Mouse (Mus musculus) forebrain, embryonic 14.5 days (tissue): ENCODE measurements at regions not wholly inside any gene's neighbourhood (a gene's known extent, or its start where the extent isn't known, plus 50 kb on each side); places are given as distances from the start of the nearest gene placed in this dataset.

ENCODE experiments used
- ATAC-seq: fragments of 200-750 bp; cut with Nextera tagmentation; 2 replicates; pipeline ENCODE4 v1.8.0; 2017; ENCODE audit warnings: mild to moderate bottlenecking, moderate library complexity
- DNase-seq: peaks from one replicate; pipeline ENCODE4 v3.0.0-alpha.2; 2015; ENCODE audit warnings: low spot score
- H3K27ac ChIP-seq: fragments of 300-500 bp; sonication (generic); 2 replicates; pipeline ENCODE4 v1.5.1; 2014; ENCODE audit warnings: low read depth, mild to moderate bottlenecking, control low read depth, low read length, moderate library complexity
- H3K27me3 ChIP-seq: fragments of 300-500 bp; sonication (generic); replicated peaks from 2 replicates; pipeline ENCODE4 v1.6.1; 2014; ENCODE audit warnings: low read length, control low read depth, mixed read lengths; ENCODE audit not compliant: control insufficient read depth, insufficient read depth
- H3K36me3 ChIP-seq: fragments of 300-500 bp; sonication (generic); 2 replicates; pipeline ENCODE4 v1.6.1; 2014; ENCODE audit warnings: low read length, control low read depth; ENCODE audit not compliant: control insufficient read depth, insufficient read depth
- H3K4me1 ChIP-seq: fragments of 300-500 bp; sonication (generic); 2 replicates; pipeline ENCODE4 v1.6.1; 2014; ENCODE audit warnings: antibody characterized with exemption, low read length, control low read depth; ENCODE audit not compliant: control insufficient read depth, insufficient read depth
- H3K4me2 ChIP-seq: fragments of 300-500 bp; sonication (generic); 2 replicates; pipeline ENCODE4 v1.6.1; 2014; ENCODE audit warnings: mild to moderate bottlenecking, control low read depth, low read length
- H3K4me3 ChIP-seq: fragments of 300-500 bp; sonication (generic); 2 replicates; pipeline ENCODE4 v1.5.1; 2014; ENCODE audit warnings: low read depth, low read length, control low read depth
- H3K9ac ChIP-seq: fragments of 300-500 bp; sonication (generic); 2 replicates; pipeline ENCODE4 v1.6.1; 2014; ENCODE audit warnings: mild to moderate bottlenecking, low read length, control low read depth, moderate library complexity
- H3K9me3 ChIP-seq: fragments of 300-500 bp; sonication (generic); replicated peaks from 2 replicates; pipeline ENCODE4 v1.6.1; 2016; ENCODE audit warnings: low read length, control low read depth, mixed read lengths; ENCODE audit not compliant: control insufficient read depth
- WGBS: fragments of 180-500 bp; shearing (Covaris S2); extraction: QIAGEN DNeasy Blood & Tissue Kit; methylation state at CpG from one replicate; pipeline ENCODE4 v1.1.7; 2014; 5-methylcytosine and 5-hydroxymethylcytosine counted together

DNA sequence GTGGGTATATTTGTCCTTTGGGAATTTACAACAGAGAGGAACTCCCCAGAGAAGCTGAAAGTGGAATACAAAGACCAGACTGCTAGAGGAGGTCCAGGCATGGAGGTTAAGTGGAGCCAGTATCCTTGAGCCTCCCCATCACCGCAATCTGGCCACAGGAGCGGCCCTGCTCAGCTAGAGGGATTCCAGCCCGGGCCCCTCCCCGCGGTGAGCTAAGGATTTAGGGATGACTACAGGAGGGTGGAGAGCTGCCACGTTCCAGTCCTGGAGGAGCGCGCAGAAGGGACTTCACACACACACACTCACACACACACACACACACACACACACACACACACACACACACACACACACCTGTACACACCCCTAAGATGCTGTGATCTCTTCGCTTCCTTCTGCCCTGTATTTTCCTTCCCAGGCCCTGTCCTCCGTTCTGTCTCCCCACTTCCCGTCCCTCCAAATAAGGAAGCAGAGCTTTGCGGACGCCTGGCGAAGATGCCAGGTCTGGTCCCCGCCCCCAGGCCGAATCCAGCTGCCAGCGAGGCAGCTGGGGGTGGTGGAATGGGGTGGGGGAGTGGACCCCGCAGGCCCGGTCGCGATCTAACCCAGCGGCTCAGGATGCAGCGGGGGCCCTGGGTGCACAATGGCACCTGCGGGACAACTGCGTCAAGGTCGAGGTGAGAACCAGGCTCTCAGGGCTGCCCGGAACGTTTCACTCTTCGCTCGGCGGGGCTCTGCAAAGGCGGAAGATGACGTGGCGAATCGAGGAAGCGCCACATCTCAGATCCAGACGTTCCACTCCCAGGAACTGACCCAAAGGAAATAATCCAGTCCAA, 105.3 kb upstream of the Mgme1 start:
- Histone ChIP-seq H3K27me3 (no peaks in the 10 kb centered on the region), H3K9me3 (no peaks in the 10 kb centered on the region), H3K4me3 (peak overlapping the region; percentile 54), H3K27ac (peak overlapping the region; percentile 79), H3K36me3 (no peaks in the 10 kb centered on the region), H3K4me1 (no peaks in the 10 kb centered on the region; the same call in 1 of the 2 replicates), H3K9ac (peak overlapping the region; percentile 78), H3K4me2 (peak overlapping the region; percentile 88)
- DNase-seq, result peak; percentile 71
- WGBS, result under 1% methylated on average over 34 of the region's 37 CpGs
- peak; percentile 69 for ATAC-seq

DNA sequence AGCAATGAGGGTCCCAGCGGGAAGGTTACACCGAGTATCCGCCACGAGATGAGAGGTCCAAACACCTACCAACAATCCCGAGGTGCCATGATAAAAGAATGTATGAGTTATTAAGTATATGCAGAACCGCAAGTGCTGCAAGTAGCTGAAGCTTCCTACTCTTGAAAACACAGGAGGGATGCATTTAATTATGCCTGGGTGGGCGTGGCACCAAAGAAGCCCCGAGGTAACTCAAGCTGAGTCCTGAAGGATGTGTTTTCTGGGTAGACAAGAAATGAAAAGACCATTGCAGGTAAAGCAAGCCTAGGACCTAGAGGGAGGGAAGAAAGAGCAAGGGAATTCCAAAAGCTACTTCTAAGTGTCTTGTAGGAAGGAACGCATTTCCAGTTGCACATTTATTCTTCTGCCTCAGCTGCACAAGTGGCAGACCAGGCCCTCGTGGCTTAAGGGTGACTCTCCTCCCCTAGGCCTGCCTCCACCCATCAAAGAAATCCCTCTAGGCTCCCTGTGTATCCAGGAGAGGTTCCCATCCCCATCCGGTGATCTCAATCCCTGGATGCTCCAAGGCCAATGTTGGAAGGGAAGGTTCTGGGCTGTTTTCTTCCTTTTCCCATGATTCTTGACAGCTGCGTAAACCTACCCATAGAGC, 104.2 kb upstream of the Mgme1 start:
- Histone ChIP-seq H3K4me3 (peak overlapping the region; percentile 54), H3K36me3 (no peaks in the 10 kb centered on the region), H3K27ac (no peak overlapping the region; the same call in 1 of the 2 replicates), H3K9me3 (no peaks in the 10 kb centered on the region), H3K9ac (peak overlapping the region; percentile 78), H3K4me1 (no peaks in the 10 kb centered on the region; the same call in 1 of the 2 replicates), H3K4me2 (peak overlapping the region; percentile 88), H3K27me3 (no peaks in the 10 kb centered on the region)
- ATAC-seq (no peak), DNase-seq (no peak)
- WGBS, result 28% methylated on average over 12 of the region's 12 CpGs

DNA sequence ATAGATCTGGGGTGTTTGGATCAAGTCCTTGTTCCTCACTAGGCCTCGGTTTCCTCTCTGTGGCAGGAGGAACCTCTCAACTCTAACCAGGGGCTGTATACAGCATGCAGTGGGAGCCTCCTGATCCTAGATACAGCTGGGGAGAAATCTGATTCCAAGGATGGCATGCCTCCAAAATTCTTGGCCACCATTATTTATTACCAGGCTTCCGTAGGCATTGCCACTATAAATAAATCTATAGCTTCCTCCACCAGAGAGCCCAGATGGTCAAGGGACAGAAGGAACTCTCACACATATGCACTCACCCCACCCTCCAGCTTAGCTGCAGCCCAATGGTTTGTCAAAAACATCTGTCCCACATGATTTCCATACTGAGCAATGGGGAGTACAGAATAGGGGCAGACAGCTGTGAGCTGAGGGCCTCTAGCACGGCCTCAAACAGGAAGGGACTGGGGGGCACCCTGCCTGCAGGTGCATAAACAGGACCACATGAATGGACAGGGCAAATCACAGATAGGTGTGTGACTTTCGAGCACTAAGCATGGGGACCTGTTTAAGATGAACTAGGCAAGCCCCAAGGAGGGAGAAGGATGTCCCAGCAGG, 100.8 kb upstream of the Mgme1 start:
- Histone ChIP-seq H3K9ac (no peak overlapping the region), H3K27me3 (no peaks in the 10 kb centered on the region), H3K27ac (no peak overlapping the region), H3K9me3 (no peaks in the 10 kb centered on the region), H3K4me1 (no peaks in the 10 kb centered on the region; the same call in 1 of the 2 replicates), H3K36me3 (no peaks in the 10 kb centered on the region), H3K4me2 (no peak overlapping the region), H3K4me3 (no peak overlapping the region)
- 76% methylated on average over 4 of the region's 4 CpGs for WGBS
- DNase-seq (no peak), ATAC-seq (no peak)

DNA sequence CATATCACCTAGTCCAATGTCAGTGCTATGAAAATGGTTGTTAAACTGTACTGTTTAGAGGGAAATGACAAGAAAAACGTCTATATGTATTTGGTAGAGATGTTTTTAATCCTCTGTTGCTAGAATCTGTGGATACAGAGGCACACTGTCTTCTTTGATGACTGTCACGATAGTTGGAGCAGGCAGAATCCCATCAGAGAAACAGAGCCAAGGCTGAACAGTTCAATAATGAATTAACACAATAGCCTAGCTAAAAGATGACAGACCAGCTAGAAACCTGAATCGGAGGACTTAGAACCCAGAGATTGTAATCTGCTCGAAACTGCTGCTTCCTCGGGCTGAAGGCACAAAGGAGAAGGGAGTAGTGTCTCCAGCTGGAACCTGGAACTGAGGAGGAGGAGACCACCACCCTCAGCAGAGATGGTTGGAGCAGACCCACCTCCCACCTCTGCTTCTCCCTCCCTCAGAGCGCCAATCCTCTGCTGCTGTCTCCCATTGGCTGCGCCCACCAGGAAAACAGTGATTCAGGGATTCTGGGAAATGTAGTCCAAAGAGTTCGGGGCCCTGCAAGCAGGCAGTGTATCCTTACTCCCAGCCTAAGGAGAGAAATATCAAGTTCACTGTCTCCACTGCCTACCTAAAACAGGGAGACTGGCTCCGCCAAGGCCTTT, 98.2 kb upstream of the Mgme1 start:
- Histone ChIP-seq H3K4me1 (no peaks in the 10 kb centered on the region), H3K4me2 (peak overlapping the region; percentile 43), H3K9ac (peak overlapping the region; percentile 59), H3K9me3 (no peaks in the 10 kb centered on the region), H3K4me3 (peak overlapping the region; percentile 17), H3K36me3 (no peaks in the 10 kb centered on the region), H3K27me3 (no peaks in the 10 kb centered on the region), H3K27ac (peak overlapping the region; percentile 44; the same call in 1 of the 2 replicates)
- DNase-seq (peak; percentile 96), ATAC-seq (peak; percentile 100)
- 14% methylated on average over 9 of the region's 9 CpGs for WGBS

DNA sequence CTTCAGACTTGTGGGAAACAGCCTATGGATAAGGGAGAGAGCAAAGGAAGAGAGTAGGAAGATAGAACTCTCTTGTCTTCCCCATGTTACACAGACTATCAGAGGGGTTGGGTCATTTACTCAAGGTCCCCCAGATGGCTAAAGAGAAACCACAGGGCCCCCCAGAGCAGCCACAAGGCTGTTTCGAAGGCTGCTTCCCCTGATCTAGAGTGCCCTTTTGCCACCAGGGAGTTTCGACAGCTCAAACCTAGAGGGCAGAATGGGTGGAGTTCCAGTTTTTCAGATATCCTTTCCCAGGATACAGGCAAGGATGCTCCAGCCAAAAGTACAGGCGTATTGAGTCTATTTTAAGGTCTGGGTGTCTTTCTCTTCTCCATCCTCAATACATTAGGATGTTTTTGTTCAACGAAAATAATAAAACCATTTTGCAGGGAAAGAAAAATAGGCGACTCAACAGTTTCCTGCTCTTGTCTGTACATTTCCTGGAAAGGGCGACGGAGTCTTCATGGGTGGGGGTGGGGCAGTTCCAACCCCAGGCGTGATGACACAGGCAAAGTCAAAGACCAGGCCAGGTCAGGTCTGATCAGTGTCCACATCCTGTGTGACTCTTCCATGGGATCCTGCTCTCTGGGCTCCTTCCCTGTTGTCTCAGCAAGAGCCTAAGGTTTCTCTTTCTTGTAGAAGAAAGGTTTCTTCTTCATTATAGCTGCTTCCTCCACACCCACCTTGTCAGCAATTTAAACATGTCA, 96.9 kb upstream of the Mgme1 start:
- H3K27ac ChIP-seq, result no peak overlapping the region
- H3K4me1 ChIP-seq, result no peaks in the 10 kb centered on the region
- H3K9me3 ChIP-seq, result no peaks in the 10 kb centered on the region
- WGBS, result 85% methylated on average over 8 of the region's 8 CpGs
- no peak overlapping the region for H3K9ac ChIP-seq
- no peak overlapping the region for H3K4me2 ChIP-seq
- no peaks in the 10 kb centered on the region for H3K36me3 ChIP-seq
- no peaks in the 10 kb centered on the region for H3K27me3 ChIP-seq
- DNase-seq (no peak), ATAC-seq (no peak)
- no peak overlapping the region for H3K4me3 ChIP-seq

DNA sequence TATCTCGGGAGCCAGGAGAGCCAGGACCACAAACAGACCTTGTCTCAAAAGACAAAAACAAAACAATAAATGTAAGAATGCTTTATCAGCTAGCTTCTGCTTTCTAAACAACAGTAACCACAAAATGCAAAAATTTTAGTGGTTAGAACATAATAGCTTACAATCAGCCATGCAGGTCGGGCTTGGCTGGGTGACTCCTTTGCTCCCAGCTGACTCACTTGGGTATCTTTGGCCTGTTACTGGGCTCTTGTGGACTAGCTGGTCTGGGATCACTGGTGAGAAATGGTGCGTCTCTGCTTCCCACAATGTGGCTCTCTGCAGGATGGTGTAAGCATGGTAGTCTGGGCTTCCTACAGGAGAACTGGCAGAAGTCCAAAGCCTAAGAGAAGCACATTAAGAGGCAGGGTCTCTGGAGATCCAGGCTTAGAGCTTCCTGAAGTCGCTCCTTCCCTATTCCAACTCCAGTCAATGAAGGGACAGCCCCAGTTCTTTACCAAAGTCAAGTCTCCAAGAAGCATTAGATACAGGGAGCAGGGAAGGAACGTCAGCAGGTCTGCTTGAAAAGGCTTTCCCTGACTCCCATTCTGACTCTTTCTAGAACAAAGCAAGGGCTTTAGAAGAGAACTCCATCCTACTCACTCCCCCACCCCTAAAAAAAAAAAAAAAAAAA, 96.0 kb upstream of the Mgme1 start:
- no peak for DNase-seq
- ATAC-seq, result no peak
- WGBS, result 85% methylated on average over 5 of the region's 5 CpGs

DNA sequence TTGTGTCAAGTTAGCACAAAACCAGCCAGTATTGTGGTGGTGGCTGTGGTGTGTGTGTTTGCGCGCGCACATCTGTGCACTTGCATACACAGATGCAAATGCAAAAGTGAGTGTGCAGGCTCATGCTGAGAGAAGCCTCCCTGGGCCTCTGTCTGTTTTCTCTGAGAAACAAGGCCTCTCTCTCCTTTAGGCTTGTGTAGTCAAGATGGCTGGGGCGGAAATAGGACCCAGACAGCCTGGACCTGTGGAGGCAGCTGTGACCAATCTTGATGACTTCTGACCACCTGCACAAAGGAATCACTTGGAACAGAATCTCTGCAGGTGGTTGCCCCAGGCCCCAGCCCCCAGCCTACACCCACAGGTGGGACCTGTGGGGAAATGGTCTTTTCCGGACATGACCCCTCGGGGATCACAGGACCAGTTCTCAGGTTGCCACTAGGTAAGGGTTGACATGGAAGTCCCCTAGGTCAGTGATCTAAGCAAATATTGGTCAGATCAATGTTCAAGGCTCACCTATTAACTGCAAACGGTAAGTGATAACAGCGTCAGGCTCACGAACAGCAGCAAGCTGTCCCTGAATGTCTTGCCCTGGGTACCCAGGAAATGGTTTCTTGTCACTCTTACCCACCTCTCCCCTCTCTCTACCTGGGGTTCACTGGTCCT, 93.8 kb upstream of the Mgme1 start:
- DNase-seq, result no peak
- Histone ChIP-seq H3K36me3 (no peaks in the 10 kb centered on the region), H3K9ac (no peak overlapping the region), H3K27ac (no peak overlapping the region), H3K4me1 (no peaks in the 10 kb centered on the region), H3K27me3 (no peaks in the 10 kb centered on the region), H3K9me3 (no peaks in the 10 kb centered on the region), H3K4me3 (no peak overlapping the region), H3K4me2 (no peak overlapping the region)
- no peak for ATAC-seq
- 96% methylated on average over 9 of the region's 9 CpGs for WGBS

More for the DNA sequence above, 96.0 kb upstream of the Mgme1 start:
- Histone ChIP-seq H3K27ac (no peak overlapping the region), H3K4me2 (no peak overlapping the region), H3K36me3 (no peaks in the 10 kb centered on the region), H3K4me1 (no peaks in the 10 kb centered on the region), H3K4me3 (no peak overlapping the region), H3K9ac (no peak overlapping the region), H3K27me3 (no peaks in the 10 kb centered on the region), H3K9me3 (no peaks in the 10 kb centered on the region)
